Mouse (Mus musculus) adrenal gland (tissue): Measurements from ENCODE around the gene Wdr4.
"Not testable (repeated sequence)": the region's sequence is repeated elsewhere in the genome, so short reads cannot be mapped to it uniquely, and the experiment has no call there.

ENCODE experiments used
- intact Hi-C: fragments of 180-260 bp; cut with DNase I; formaldehyde crosslinking; loops from one replicate; pipeline ENCODE4 v1.15.1; 2025
- long read RNA-seq, 2 experiments: library from polyadenylated mRNA; unstranded; transcript quantifications; one replicate each; pipeline ENCODE4 v2.0.0; 2020; ENCODE audit warnings: borderline replicate concordance in 1 of 2; ENCODE audit not compliant: insufficient replicate concordance in 1 of 2

The Wdr4 gene
- long read RNA-seq, experiment 1, full-length matches to known transcripts = 14 of 15 reads
- long read RNA-seq, experiment 1, partial matches to known transcripts = 1 of 15 reads
- long read RNA-seq, experiment 1, other reads (novel, unspliced or antisense) = 0 of 15 reads
- long read RNA-seq, experiment 2, full-length matches to known transcripts = 25 of 28 reads
- long read RNA-seq, experiment 2, partial matches to known transcripts = 1 of 28 reads
- long read RNA-seq, experiment 2, other reads (novel, unspliced or antisense) = 2 of 28 reads

DNA sequence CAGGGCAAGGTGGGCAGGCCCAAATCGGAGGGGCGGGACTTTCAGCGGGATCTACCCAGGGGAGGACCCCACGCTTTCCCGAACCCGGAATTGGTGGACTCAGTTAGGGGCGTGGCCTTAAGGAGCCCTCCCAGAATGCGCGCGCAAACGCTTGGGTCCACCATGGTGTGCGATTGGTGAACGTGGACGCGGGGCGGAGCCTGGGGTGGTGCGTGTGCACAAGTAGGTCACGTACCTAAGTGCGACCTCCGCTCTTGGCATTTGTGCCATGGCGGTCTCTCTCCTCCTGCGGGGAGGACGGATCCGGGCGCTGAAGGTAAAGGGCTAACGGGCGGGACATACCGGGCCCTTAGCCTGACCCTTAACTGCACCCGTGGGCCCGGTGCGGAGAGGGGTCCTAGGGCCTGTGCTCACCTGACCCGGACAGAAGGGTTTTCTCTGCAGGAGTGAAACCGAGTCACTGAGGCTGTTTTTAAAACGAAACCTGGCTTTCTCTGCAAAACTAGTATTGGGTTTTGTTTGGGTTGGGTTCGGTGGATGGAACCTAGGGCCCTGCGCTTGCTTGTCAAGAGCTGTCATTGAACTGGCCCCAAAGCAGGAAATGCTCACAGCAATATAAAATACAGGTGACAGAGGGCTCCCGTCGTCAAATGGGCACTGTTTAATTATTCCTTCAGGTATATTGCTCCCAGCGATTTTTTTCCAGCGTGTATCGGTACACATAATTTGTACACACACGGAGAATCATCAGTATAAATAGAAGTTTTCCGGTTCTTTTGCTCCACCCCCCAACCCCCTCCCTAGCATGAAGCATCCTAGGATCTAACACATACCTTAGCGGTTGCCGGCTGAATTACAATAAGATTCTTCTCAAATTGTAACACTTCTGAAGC, at the start of gene Wdr4, which contains the start of gene Ndufv3:
Gene Wdr4, minus strand, starts transcription at position 35 of the 893 bp plus-strand sequence.
Gene Ndufv3, plus strand, starts transcription at position 170 of the 893 bp plus-strand sequence.
- intact Hi-C loops = loop anchor here (5.0 kb wide), 1 partner anchor 47 kb away; no protein-coding TSS in a partner anchor

DNA sequence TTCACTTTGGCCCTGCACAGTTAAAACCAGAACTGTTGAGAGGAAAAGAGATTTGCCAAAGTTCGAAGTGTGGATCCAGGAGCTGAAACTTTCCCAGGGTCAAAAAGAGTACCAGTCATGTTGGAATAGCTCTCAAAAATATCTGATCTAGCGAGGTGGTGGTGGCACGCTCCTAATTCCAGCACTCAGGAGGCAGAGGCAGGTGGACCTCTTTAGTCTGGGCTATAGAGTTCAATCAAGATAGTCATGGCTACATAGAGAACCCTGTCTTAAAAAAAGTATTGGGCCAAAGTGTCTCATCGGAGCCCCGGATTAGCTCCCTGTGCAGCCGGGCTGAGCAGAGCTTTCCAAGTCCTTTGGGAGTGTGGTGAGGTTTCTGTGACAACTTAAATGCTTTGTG, 46.5 kb upstream of the Wdr4 start:
- intact Hi-C loops = loop anchor here (5.0 kb wide), 1 partner anchor 49 kb away; the partner anchor contains the start of gene Wdr4

DNA sequence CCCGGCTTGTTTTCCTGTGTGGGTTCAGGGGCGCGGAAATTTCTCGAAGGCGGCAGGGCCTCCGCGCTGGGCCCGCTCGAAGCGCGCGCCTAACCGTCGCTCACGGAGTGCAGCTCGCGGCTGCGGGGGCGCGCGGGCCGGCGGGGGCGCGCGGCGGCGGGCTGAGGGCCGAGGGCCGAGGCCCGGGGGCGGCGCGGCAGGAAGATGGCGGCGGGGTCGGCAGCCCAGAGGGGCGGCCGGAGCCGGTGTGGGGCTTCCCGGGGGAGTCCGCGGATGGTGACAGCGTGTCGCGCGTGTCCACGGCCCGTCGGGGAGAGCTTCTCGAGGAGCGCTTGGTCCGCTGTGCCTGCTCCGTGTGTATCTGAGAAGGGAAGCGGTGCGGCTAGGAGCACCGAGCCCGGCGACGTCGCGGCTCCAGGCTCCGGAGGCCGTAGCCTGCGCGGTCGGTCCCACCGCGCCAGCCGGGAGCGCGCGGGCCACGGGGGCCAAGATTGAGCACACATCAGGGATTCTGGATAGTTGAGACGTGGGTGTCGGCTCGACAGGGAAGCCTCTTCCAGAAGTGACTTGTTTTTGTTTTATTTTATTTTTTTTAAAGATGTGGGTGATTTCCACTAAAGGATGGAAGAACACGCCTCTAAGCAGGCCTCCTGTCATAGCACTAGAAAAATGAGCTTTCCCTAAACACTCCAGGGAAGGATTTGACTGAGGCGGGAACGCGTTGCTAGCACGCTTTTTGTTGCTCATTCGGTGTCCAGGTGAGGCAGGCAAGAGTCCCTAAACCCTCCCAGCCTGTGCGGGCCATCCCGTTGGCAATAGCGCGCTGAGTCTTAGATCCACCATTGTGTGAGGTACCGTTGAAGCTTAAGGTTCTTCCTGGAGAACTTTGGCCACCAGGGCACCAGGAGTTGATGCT, 45.6 kb upstream of the Wdr4 start:
- intact Hi-C loops = loop anchor here (5.0 kb wide), 1 partner anchor 48 kb away; the partner anchor contains the start of gene Wdr4

DNA sequence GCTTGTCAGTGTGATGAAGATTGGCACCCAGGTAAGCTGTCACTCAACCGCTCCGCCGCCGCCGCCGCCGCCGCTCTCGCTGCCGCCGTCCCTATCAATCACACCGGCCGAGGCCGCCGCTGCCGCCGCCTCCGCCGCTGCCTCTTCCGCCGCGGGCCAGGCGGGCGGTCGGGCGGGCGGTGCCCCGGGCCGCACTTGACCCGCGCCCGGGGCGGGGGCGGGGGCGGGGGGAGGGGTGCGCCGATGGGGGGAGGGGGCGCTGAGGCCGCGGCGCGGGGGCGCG, 45.0 kb upstream of the Wdr4 start:
- intact Hi-C loops = loop anchor here (5.0 kb wide), 1 partner anchor 47 kb away; the partner anchor contains the start of gene Wdr4

DNA sequence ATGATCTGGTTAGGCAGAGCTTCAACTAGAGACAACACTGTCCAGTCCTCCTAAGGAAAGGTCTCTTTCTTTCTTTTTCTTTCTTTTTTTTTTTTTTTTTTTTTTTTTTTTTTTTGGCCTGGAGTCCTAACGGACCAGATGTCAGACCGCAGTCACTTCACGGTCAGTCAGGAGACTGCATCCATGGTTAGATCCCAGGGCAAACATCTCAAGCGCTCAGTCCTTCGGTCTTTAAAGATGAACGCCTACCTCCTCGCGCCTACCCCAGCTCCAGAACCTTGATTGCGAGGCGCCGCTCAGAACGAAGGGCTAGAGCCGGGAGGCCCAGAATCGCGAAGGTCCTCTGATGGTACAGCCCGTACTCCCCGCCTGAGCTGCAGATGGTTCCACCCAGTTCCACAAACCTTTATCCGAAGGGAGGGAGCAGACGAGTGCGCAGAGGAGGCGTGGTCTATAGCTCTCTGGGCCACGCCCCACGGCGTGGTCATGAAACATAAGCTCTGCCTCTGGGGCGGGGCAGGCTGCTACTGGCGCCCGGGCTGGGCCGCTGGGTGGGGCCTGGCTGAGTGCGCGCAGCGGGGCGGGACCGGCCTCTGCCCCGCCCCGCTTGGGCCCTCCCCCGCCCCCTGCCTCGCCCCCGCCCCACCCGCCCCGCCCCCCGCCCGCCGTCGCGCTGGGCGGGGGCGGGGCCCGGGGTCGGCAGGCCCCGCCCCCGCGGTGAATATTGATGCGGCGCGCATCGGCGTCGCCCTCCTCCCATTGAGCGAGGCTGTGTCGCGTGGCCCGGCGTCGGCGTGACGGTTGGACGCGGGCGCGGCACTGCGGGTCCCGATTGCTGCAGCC, 44.5 kb upstream of the Wdr4 start, which contains the start of gene Pknox1:
Gene Pknox1, plus strand, starts transcription at position 720 of the 843 bp plus-strand sequence.
- intact Hi-C loops = no loop called here

DNA sequence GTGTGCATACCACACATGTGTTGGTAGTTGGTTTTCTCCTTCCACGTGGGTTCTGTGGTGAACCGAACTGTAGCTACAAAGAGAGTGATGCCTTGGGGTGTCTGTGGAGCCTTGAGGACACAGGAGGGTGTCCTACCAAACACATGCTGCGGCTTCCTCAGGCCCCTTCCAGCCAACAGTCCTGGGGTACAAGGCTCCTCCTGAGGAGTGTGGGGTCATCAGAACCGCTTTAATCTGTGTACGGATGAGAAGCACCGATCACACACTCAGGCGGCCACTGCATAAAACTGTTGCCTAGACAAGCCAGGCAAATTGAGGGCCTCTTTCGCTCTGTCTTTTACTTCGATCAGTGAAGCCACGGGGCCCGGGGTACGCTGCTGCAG, 43.8 kb upstream of the Wdr4 start:
- intact Hi-C loops = no loop called here

DNA sequence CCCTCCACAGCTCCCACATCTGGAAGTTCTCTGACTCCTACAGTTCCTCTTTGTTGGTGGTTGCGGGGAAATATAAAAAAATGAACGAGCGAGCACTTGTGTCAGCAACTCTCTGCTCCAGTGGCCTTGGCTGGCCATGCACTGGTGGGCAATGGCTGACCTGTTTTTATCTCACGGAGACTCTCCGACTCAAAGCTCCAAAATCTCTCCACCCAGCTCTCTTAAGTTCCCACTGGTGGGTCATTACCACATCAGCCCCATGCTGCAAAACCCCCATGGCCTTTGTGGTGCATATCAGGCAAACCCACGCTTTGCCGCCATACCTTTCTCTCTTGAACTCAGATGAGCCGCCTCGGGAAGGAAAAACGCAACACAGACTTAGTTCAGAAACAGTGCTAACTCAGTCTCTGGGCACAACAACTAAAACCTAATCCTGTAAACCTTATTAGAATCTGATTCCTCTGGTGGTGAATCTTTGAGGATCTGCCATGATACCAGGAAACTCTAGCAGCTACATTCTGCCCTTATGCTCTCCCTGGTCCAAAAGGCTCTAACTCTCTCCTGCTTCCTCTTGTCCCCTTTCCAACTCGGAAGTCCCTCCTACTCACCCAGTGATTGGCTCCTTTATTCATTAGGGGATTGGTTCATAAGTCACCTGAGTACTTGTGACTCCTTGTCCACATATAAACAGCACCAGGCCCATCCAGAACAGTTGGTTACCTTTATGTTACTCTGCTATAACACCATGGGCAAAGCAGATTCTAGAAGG, 39.4 kb upstream of the Wdr4 start:
- intact Hi-C loops = no loop called here

DNA sequence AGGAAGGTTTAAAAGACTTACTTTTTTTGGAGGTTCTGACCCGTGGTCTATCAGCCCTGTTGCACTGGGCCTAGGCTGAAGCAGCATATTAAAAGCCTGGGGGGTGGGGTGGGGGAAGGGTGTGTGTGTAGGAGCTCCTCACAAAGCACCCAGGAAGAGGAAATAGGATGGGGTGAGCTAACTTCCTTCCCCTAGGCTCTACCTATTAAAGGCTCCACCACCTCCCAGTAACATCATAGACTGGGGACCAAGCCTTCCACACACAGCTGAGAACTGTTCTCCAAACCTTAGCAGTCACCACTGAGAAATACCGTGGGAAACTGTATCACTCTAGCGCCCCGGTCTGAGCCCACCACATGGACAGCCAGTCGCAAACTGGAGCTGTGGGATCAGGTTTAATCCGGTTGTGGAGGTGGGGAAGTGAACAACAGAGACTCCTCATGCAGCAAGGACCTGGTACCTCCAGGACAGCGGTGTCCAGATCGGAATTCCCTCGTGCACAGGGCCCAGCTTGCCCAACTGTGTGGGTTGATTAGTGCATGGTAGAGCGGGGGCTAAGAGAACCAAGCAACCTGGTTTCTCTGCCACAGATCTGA, 38.3 kb upstream of the Wdr4 start:
- intact Hi-C loops = no loop called here

DNA sequence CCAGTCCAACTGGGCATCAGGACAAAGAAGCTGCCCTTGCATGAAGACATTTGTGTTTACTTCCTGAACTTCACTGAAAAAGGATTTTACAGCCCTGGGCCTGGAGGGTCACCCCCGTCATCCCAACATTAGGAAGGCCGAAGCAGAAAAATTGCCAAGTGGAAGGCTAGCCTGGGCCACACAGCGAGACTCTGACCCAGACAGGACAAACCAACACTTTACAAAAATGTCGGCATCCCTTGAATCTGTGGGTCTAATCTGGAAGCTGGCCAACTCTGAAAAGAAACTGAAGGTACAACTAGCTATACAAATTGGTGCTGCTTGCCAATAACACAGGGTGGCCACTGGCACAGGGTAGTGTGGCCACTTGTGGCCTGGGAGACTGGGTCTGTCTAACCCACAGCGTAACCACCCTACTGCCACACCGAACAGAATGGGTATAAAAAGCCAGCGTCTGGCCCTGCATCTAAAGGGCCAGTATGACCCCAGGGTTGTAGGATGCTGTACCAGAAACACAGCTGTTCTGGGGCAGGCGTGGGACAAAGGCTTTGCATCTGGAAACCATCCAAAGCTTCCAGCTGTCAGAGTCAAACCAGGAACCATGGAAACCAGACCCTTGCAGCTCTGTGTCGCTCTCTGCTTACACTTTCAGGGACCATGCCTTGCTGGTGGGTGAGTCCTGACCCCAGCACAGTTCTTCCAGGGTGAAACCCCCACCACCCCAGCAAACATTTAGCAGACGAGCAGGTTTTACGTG, 37.5 kb upstream of the Wdr4 start:
- intact Hi-C loops = no loop called here

DNA sequence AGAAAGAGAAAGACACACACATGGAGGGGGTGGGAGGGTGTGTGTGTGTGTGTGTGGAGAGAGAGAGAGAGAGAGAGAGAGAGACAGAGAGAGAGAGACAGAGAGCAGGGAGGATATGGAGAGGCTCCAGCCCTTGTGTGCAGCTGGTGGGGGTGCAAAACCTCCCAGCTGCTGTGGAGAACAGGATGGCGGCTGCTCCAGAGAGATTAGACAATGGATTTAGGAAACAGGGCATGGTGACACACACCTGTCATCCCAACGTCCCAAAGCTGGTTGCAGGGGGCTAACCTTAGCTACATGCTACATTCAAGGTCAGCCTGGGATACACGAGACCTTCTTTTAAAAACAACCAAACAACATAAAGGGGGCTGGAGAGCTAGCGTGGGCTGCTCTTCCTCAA, 36.5 kb upstream of the Wdr4 start:
- intact Hi-C loops = no loop called here

DNA sequence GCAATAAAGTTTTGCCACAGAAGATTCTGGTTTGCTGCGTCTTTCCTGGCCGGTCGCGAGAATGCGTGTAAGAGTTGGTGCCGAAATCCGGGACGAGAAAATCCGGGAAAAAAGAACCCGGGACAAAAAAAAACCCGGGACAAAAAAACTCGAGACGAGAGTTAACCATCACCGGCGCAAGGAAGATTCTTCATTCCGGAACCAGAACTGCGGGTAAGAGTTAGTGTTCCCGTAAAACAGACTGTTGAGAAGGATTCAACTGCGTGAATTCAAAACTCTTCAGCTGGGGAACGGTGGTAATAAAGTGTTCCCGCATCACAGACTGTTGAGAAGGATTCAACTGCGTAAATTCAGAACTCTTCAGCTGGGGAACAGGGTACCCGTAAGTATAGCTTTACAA, 32.8 kb upstream of the Wdr4 start:
- intact Hi-C loops = not testable (repeated sequence)

DNA sequence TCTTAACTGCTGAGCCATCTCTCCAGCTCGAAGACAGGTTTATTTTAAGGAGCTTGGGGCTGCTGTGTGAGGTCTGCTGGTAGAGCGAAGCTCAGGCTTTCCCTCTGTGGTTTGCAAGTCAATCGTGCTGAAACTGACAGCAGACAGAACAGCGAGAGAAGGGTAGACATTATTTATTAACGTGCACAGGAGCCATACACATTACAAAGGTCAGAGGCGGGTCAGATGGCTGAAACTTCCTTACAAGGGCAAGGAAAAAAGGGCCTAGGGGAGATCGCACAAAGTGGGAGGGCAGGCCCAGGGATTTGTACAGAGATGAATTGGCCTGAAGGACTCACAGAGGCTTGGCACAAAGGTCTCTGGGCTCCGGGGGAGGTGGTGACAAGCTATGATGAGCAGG, 29.6 kb upstream of the Wdr4 start:
- intact Hi-C loops = no loop called here

DNA sequence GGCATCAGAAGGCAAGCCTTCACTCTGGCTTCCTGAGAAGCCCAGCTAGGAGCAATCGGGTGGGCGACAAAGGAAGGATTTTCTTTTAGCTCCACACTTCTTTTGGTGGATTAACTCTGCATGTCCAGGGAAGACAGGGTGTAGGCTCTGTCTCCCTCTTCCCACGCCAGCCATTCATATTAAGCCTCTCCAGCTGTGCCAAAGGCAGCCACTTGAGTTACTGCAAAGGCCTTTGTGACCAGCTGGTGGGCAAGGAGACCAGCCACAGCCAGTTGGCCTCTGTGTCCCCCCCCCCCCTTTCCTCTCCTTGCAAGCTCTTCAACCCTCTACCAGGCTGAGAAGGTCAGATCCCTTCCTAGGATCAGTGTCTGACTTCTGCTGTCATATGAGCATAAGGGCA, 28.2 kb upstream of the Wdr4 start:
- intact Hi-C loops = no loop called here

DNA sequence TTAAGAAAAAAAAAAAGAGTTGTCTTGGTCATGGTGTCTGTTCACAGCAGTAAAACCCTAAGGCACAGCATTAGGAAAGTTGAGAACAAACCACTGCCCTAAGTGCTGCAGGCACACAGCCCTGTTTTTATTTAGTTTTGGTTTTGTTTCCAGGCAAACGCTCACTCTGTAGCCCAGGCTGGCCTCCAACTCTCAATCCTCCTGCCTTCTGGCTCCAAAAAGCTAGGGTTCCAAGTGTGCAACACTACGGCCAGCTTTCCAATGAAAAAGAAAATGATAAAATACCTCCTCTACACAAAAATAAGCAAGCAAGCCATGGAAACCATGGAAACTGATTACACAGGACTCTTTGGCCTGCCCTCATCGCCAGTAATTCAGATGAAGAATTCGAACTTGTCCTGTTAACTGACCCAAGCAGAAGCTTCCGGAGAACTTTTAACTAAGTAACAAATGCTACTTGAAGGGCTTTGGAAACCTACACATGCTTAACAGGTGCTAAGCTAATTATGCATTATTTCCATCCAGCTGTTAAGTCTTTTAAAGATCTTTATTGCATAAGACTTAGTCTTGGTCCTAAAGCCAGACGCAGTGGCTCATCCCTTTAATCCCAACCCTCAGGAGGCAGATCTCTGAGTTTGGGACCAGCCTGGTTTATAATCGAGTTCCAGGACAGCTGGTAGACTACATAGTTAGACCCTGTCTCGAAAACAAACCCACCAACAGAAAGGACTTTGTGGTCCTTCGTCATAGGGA, 26.8 kb upstream of the Wdr4 start:
- intact Hi-C loops = no loop called here

DNA sequence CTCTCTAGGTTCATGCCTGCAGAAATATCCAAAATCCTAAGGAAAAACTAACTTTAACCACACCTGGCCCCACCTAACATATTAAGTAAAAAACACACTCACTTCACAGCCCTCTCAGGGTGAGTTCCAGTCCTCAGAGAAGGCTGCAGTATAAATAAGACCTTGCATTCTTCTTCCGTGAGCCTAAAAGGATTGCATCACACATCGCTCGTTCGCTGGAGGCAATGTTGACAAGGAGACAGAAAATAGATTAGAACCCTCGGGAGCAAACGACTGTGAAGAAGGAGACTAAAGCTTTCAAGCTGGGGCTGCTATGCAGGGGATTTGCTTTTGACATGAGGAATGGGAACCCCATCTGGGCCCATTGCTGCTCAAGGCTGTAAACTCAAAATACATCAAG, 23.8 kb upstream of the Wdr4 start:
- intact Hi-C loops = no loop called here

DNA sequence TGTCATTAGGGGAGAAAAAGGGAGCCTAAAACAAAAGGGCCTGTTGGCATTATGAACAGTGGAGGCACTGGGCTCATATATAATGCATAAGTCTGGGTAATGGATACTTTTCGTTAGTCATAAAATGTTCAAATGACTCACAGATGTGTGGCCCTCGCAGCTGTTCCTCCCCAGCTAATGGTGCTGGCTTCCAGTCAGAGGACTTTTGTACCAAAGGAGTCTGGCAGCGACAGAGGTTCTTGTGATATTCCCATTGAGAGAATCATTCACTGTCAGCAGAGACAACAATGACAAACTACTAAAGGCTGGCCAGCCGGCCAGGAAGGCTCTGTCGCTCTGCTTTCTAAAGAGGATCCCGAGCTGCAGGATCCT, 21.7 kb upstream of the Wdr4 start:
- intact Hi-C loops = no loop called here

DNA sequence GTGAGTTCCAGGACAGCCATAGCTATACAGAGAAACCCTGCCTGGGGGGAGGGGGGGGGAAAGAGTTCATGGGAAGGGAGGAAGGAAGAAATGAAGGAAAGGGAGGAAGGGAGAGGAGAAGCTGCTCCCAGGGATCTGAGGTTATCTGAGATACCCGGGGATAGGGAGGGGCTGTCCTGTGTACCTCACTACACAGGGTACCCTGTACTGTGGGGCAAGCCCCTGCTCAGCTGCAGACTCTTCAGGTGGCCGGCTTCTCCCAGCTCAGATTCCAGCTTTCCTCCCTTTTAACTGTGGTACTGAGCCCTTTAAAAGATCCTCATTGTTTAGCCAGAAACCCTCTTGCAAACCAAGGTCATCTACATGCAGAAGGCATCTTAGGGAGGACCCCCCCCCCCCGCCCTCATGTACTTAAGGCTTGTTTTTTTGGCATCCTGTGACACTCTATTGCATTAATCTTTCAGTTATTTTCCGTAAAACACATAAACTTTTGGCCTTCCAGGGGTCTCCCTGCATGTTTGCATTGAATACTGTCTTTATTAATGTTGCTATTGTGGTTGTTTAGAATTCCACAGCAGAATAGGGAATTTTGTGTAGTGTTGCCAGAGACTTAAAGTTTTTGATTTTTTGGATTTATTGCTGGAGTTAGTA, 21.2 kb upstream of the Wdr4 start:
- intact Hi-C loops = no loop called here
